Mouse (Mus musculus) forebrain, embryonic 12.5 days (tissue): ENCODE data around the gene Lrrc7. TPM values are rescaled to one million over a fixed set of nuclear protein-coding genes. Genes with fewer than 3 reads are reported as not detected.

ENCODE experiments used
- ATAC-seq: fragments of 200-750 bp; cut with Nextera tagmentation; 2 replicates; pipeline ENCODE4 v1.8.0; 2017; ENCODE audit warnings: moderate TSS enrichment; ENCODE audit not compliant: low FRiP score
- H3K27ac ChIP-seq: fragments of 300-500 bp; sonication (generic); 2 replicates; pipeline ENCODE4 v1.5.1; 2016; ENCODE audit warnings: mild to moderate bottlenecking
- H3K27me3 ChIP-seq: fragments of 300-500 bp; sonication (generic); 2 replicates; pipeline ENCODE4 v1.6.1; 2016; ENCODE audit warnings: mild to moderate bottlenecking
- H3K36me3 ChIP-seq: fragments of 300-500 bp; sonication (generic); replicated peaks from 2 replicates; pipeline ENCODE4 v1.6.1; 2016; ENCODE audit warnings: mild to moderate bottlenecking
- H3K4me1 ChIP-seq: fragments of 300-500 bp; sonication (generic); 2 replicates; pipeline ENCODE4 v1.6.1; 2016
- H3K4me2 ChIP-seq: fragments of 300-500 bp; sonication (generic); 2 replicates; pipeline ENCODE4 v1.6.1; 2016; ENCODE audit warnings: mild to moderate bottlenecking, moderate library complexity
- H3K4me3 ChIP-seq: fragments of 300-500 bp; sonication (generic); replicated peaks from 2 replicates; pipeline ENCODE4 v1.5.1; 2016; ENCODE audit warnings: mild to moderate bottlenecking
- H3K9ac ChIP-seq: fragments of 300-500 bp; sonication (generic); 2 replicates; pipeline ENCODE4 v1.6.1; 2016; ENCODE audit warnings: mild to moderate bottlenecking
- H3K9me3 ChIP-seq: fragments of 300-500 bp; sonication (generic); 2 replicates; pipeline ENCODE4 v1.6.1; 2016
- WGBS: fragments of 180-500 bp; shearing (Covaris S2); methylation state at CpG from one replicate; pipeline ENCODE4 v1.1.7; 2016; 5-methylcytosine and 5-hydroxymethylcytosine counted together
- polyA plus RNA-seq: library from polyadenylated mRNA; unstranded; fragments of >200 nt; fragmentation: Nextera tagmentation; extraction: Ambion mirVana; gene quantifications from 2 replicates; pipeline ENCODE4 v1.2.1, GENCODE M21; 2016

The Lrrc7 gene
- polyA plus RNA-seq = 5.4 and 8.3 TPM in 2 replicates

DNA sequence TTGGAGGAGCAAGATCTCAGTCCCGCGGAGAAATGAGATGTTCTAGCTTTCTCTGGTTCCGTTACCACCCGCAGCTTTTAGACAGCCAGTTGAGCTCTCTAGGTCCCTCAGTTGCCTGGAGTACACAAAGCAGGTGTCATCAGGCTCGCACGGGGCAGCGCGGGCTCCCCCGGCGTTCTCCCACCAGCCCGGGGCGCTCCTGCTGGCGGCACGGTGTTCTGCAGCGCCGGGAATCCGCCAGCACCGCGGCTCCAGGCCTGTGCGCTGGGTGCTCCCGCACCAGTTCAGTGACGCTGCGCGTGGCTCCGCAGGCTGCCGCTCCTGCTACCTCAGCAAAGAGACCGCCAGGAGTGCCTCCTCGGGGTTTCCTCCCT is at the start of gene Lrrc7:
Lrrc7 (minus strand) TSS at position 235 of the 374 bp plus-strand sequence.
- no peaks in the 10 kb centered on the region for H3K36me3 ChIP-seq
- H3K9ac ChIP-seq = peak within 1 kb of the TSS; percentile 84
- H3K27me3 ChIP-seq = peaks cover 18% of the 10 kb centered on the region
- peak within 1 kb of the TSS; percentile 89 for H3K4me2 ChIP-seq
- no peaks in the 10 kb centered on the region for H3K9me3 ChIP-seq
- peak; percentile 92 for ATAC-seq
- peak within 1 kb of the TSS; percentile 85 for H3K27ac ChIP-seq
- WGBS = under 1% methylated on average over 28 of the region's 28 CpGs
- H3K4me3 ChIP-seq = peak within 1 kb of the TSS; percentile 79
- peaks cover 17% of the 10 kb centered on the region for H3K4me1 ChIP-seq

DNA sequence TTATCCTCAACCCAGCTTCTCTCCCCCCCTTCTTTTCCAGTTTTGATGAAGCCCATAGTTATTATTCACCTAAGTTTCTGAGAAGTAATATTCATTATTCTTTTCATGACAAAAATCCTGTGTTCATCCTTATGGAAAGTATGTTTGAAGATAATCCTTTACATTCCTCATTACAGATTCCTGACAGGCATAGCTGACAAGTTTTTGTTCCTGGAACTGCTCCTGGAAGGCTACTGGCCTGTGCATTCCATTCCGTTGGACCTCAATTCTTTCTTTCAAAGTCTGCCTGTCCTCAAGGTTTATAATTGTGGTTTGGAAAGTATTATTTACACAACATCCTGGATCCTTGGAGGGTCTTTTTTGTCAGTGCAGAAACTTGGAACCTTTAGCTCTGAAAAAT is 45.0 kb upstream of the Lrrc7 start:
- Histone ChIP-seq H3K9me3 (no peaks in the 10 kb centered on the region), H3K36me3 (no peaks in the 10 kb centered on the region), H3K4me3 (no peak overlapping the region), H3K27me3 (no peaks in the 10 kb centered on the region), H3K4me1 (no peaks in the 10 kb centered on the region), H3K9ac (no peak overlapping the region), H3K27ac (no peak overlapping the region), H3K4me2 (no peak overlapping the region)
- ATAC-seq = no peak
- WGBS = 21% methylated on average over 1 of the region's 1 CpGs

DNA sequence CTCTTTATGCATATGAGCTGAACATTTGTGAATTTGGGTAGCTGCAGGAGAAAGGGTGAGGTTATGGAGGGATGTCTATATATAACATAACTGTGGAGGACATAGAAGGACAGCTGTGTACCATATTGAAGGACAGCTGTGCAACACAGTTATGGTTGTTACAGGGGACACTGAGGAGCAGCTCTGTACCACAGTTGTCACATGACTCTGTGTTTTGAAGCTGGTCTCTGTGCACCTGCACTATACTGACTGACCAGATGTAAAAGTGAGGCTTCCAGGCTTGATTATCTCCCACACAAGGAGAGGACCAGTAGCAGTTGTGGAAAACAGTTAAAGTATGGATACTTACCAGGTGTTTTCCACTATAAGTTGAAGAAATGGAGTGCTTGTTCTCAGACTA is 43.3 kb upstream of the Lrrc7 start:
- H3K9ac ChIP-seq = no peak overlapping the region
- no peak overlapping the region for H3K27ac ChIP-seq
- ATAC-seq = no peak
- H3K9me3 ChIP-seq = no peaks in the 10 kb centered on the region
- no peak overlapping the region for H3K4me2 ChIP-seq
- no peaks in the 10 kb centered on the region for H3K27me3 ChIP-seq
- no peaks in the 10 kb centered on the region for H3K4me1 ChIP-seq
- no peaks in the 10 kb centered on the region for H3K36me3 ChIP-seq
- no peak overlapping the region for H3K4me3 ChIP-seq

DNA sequence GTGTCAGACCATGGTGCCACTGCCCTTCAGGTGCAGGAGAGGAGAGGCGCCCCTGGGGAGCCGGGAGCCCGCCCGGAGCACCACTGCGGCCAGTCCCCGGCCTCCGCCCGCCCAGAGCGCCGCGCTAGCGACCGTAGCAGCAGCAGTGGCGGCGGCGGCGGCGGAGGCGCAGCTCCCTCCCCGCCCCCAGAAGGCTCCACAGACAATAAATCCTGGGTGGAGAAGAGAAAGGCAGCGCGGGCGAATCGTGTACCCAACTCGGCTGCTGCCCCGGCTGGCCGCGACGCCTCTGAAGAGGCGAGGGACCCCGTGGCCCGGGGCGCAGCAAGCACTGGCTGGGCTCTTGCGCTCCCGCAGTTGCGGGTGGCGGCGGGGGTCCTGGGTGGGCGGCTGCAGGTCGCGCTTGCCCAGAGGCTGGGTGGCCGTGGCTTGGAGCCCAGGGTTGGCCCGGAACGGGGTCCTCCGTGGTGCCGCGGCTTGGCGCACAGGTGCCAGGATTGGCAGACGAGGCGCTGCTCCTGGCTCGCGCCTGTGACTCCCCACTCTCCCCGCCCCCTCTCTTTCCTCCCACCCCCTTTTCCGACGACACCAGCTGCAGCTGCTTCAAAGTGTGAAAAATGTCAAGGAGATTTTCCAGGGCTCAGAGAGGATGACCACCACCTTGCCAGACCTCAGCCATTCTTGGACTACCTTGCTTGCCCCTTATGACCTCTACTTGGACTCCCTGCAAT is 600 bp downstream of the Lrrc7 start:
- Histone ChIP-seq H3K27me3 (peaks cover 18% of the 10 kb centered on the region), H3K4me1 (peaks cover 17% of the 10 kb centered on the region), H3K4me2 (peak overlapping the region; percentile 89), H3K9ac (peak overlapping the region; percentile 84), H3K27ac (peak overlapping the region; percentile 85), H3K36me3 (no peaks in the 10 kb centered on the region), H3K4me3 (peak overlapping the region; percentile 79), H3K9me3 (no peaks in the 10 kb centered on the region)
- ATAC-seq = peak; percentile 77
- under 1% methylated on average over 52 of the region's 55 CpGs for WGBS

DNA sequence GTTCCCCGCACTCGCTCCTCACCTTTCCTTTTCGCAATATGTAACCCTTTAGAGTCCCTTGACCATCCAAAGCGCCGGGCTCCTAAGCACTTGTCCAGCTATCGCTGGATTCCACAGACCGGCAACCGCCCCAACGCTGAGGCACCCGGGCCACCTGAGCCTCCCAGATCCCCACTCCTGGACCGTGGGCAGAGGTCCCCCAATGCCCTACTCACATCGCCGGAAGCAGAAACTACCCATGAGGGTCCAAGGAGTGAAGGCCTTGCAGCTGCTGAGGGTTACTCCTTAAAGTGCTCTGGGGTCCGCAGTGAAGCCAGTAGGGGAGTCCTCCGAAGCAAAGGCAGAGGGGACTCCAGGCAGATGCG is 1.1 kb downstream of the Lrrc7 start:
- H3K36me3 ChIP-seq = no peaks in the 10 kb centered on the region
- WGBS = under 1% methylated on average over 16 of the region's 16 CpGs
- peak overlapping the region; percentile 89 for H3K4me2 ChIP-seq
- peaks cover 18% of the 10 kb centered on the region for H3K27me3 ChIP-seq
- H3K4me1 ChIP-seq = peaks cover 17% of the 10 kb centered on the region
- H3K4me3 ChIP-seq = peak overlapping the region; percentile 79
- H3K9ac ChIP-seq = peak overlapping the region; percentile 84
- H3K27ac ChIP-seq = peak overlapping the region; percentile 85
- ATAC-seq = peak; percentile 33
- no peaks in the 10 kb centered on the region for H3K9me3 ChIP-seq

DNA sequence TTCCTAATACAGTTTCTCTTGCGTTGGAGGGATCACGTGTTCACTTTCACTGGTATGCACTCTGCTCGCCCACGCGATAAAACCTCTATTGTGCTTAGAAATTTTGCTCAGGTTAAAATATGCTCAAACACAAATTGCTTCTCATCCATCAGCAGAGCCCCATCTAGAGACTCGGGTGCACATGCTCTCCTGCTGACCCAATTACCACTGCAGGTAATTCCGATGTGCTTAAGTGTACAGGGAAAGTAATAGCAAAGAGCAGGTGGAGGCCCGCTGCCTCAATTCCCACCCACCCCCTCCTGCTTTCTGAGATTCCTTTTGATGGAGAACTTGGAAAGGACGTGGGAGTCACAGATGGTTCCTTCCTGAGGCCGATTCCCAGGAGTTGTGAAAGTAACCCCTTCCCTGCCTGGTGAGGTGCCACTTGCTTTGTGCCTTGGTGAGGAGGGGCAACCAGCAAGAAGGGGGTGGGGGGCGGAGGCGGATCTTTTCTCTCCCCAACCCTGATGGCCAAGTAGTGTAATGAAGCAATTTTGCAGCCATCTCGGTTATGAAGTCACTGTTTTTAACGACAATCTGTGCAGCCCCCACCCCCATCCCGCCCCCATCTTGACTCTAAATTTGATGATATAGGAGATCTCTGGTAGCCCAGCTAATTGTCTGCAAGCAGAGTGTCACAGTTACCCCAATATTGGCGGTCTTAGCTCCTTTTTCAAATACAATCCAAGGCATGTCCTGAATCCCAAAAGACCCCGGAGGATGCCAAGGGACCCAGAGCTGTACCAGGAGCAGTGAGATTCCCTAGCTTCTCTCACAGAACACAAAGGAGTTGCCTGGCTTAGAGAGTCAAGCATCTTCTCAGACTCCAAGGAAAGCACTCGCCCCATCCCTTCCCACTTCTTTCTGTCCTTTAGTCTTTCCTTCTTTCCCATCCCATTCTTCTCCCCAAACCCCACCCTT is 2.0 kb downstream of the Lrrc7 start:
- H3K4me1 ChIP-seq = peaks cover 17% of the 10 kb centered on the region
- peaks cover 18% of the 10 kb centered on the region for H3K27me3 ChIP-seq
- no peaks in the 10 kb centered on the region for H3K36me3 ChIP-seq
- peak; percentile 21; the same call in 1 of the 2 replicates for ATAC-seq
- WGBS = 1% methylated on average over 18 of the region's 18 CpGs
- peak overlapping the region; percentile 79 for H3K4me3 ChIP-seq
- H3K9me3 ChIP-seq = no peaks in the 10 kb centered on the region
- peak overlapping the region; percentile 89 for H3K4me2 ChIP-seq
- H3K9ac ChIP-seq = peak overlapping the region; percentile 84
- peak overlapping the region; percentile 85 for H3K27ac ChIP-seq

DNA sequence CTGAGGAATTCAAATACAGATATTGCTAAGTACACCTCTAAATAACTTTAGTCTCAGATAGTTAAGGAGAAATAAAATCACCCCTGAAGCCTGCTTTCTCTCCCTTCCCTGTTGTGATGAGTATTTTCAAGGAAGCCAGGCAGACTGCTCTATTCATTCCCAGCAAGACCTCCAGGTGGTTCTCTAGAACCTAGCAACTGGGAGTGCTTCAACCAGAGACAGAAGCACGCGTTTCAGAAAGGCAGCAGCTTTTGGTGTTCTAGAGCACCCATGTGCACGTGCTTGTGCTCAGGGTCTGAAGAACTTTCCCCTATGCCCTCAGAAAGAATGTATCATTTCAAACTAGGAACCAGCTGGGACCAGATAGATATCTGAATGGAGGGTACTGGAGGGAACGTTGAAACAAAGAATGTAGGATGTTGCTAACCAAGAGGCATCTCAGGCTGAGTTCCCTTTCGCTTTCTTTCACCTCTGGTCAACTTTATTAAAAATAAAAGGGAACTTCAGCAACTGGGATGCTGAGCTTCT is 2.8 kb downstream of the Lrrc7 start:
- H3K4me1 ChIP-seq = peaks cover 17% of the 10 kb centered on the region
- ATAC-seq = no peak
- peak overlapping the region; percentile 85 for H3K27ac ChIP-seq
- H3K36me3 ChIP-seq = no peaks in the 10 kb centered on the region
- H3K9ac ChIP-seq = peak overlapping the region; percentile 17; the same call in 1 of the 2 replicates
- H3K4me3 ChIP-seq = peak overlapping the region; percentile 79
- 22% methylated on average over 5 of the region's 5 CpGs for WGBS
- no peaks in the 10 kb centered on the region for H3K9me3 ChIP-seq
- peaks cover 18% of the 10 kb centered on the region for H3K27me3 ChIP-seq
- H3K4me2 ChIP-seq = peak overlapping the region; percentile 89

DNA sequence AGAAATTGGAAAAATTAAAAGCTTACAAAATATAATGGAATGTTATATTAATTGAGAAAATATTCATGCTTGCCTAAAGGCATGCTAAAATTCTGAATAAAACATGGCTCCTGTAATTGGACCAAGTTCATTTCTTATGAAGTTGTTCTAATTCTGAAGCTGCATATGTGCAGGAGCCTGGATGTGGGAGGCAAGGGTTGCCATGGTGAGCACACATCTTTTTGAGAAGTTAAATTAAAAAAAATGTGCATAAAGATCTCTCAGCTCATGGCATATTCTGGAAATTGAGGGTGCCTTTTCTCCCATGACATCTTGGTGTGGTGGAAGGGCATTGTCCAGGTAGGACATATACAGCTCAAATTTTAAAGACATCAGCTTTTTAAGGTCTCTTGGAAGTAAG is 3.4 kb downstream of the Lrrc7 start:
- H3K27ac ChIP-seq = no peak overlapping the region
- no peak for ATAC-seq
- peak overlapping the region; percentile 89 for H3K4me2 ChIP-seq
- H3K4me1 ChIP-seq = peaks cover 17% of the 10 kb centered on the region
- no peaks in the 10 kb centered on the region for H3K36me3 ChIP-seq
- H3K4me3 ChIP-seq = peak overlapping the region; percentile 79; the same call in 1 of the 2 replicates
- H3K9me3 ChIP-seq = no peaks in the 10 kb centered on the region
- peaks cover 18% of the 10 kb centered on the region for H3K27me3 ChIP-seq
- H3K9ac ChIP-seq = no peak overlapping the region

DNA sequence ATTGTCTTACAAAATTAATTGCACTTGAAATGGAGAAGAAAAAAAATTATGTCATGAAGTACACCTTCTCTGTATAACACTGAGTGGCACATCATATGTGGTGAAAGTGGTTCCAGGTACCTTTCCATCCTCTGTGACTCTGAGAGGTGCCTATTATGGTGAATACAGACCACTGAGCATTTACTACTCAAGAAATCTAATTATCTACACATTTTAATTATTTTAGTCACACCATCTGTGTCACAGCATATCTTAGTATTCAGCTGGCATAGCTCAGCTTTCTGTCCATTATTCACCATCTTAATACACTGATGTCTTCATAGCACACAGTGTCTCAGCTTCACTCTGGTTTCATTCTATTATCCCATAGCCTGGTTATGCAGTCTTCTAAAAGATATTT is 7.7 kb downstream of the Lrrc7 start:
- no peaks in the 10 kb centered on the region for H3K9me3 ChIP-seq
- no peaks in the 10 kb centered on the region for H3K36me3 ChIP-seq
- H3K9ac ChIP-seq = no peak overlapping the region
- no peak overlapping the region for H3K4me3 ChIP-seq
- H3K4me2 ChIP-seq = no peak overlapping the region
- ATAC-seq = peak; percentile 65; the same call in 1 of the 2 replicates
- no peaks in the 10 kb centered on the region for H3K27me3 ChIP-seq
- H3K27ac ChIP-seq = no peak overlapping the region
- H3K4me1 ChIP-seq = no peaks in the 10 kb centered on the region

DNA sequence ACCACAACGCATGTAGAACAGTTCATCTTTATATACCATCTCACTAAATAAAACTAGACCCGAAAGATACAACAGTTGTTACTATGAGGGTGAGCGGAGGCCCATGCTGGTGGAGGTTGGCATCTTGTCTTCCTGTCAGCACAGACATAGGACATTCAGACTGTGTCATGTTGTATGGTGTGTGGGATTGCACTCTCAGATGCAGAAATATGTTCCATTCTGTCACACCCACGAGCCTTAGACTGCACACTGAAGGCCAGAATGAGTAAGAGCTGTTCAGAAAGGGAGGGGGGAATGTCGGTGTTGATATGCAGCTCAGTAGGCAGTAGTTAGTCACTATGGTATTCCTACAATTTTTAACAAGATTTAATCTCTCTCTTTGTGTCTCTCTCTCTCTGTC is 9.9 kb downstream of the Lrrc7 start:
- Histone ChIP-seq H3K4me1 (no peaks in the 10 kb centered on the region), H3K27ac (no peak overlapping the region), H3K9ac (no peak overlapping the region), H3K4me2 (no peak overlapping the region), H3K4me3 (no peak overlapping the region), H3K36me3 (no peaks in the 10 kb centered on the region), H3K9me3 (no peaks in the 10 kb centered on the region), H3K27me3 (no peaks in the 10 kb centered on the region)
- 91% methylated on average over 5 of the region's 5 CpGs for WGBS
- ATAC-seq = no peak

DNA sequence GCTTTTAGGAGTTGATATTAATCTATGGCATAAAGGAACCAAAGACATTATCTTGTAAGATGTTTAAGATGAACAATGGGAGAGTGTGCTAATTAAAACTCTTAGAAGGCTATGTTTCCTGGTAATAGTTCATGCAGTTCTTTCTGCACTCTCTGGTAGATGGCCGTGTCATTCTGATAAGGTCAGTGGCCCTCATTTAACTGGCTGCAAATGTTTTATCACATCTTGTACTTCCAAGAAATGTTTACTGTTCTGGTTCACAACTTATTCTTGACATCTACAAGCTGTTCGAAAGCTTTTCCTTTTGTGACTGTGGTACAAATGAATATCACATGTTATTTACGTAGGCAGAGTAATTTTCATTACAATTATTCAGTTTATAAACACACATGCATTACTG is 18.5 kb downstream of the Lrrc7 start:
- Histone ChIP-seq H3K4me1 (no peaks in the 10 kb centered on the region), H3K27me3 (no peaks in the 10 kb centered on the region), H3K27ac (no peak overlapping the region), H3K9me3 (no peaks in the 10 kb centered on the region), H3K36me3 (no peaks in the 10 kb centered on the region), H3K4me2 (no peak overlapping the region), H3K4me3 (no peak overlapping the region), H3K9ac (no peak overlapping the region)
- 86% methylated on average over 3 of the region's 3 CpGs for whole genome bisulfite sequencing
- no peak for ATAC-seq

DNA sequence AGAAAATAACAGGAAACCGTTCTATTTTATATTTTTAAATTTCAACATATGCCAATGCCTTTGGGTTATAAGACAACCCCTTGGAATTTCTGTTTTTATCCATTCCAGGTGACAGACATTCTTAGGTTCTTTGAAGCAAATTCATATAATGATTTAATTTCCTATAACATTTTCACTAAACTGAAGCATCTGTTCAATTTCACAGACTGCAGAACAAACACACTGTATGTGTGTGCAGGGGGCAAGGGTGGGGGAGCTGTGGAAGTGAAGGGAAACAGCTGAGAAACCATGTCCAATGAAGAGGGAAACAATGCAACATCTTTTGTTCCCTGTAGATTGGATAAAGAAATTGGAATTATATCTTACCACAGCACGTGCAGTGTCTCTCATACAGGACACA is 29.2 kb downstream of the Lrrc7 start:
- no peaks in the 10 kb centered on the region for H3K4me1 ChIP-seq
- no peak overlapping the region for H3K27ac ChIP-seq
- no peak overlapping the region for H3K9ac ChIP-seq
- no peaks in the 10 kb centered on the region for H3K9me3 ChIP-seq
- H3K27me3 ChIP-seq = no peaks in the 10 kb centered on the region
- no peak overlapping the region for H3K4me2 ChIP-seq
- 76% methylated on average over 2 of the region's 2 CpGs for WGBS
- H3K36me3 ChIP-seq = no peaks in the 10 kb centered on the region
- no peak for ATAC-seq
- H3K4me3 ChIP-seq = no peak overlapping the region
